Mouse (Mus musculus): ENCODE results near the gene Slfn8. TPM values are rescaled to one million over a fixed set of nuclear protein-coding genes. Genes with fewer than 3 reads are reported as not detected.

The Slfn8 gene
- polyA plus RNA-seq (2014; fragmentation: Illumina TruSeq; extraction: RNeasy Lipid Tissue Mini Kit (QIAGEN cat#74804); ENCODE audit: low read depth, low replicate concordance), result 2.9 TPM

GRCm38 (mm10) chr11:83020621-83021020, at the start of gene Slfn8:
Gene Slfn8, minus strand, starts transcription at chr11:83020810.

GRCm38 (mm10) chr11:83064946-83065345, 44.3 kb upstream of the Slfn8 start, which contains the start of gene Slfn2:
Gene Slfn2, plus strand, starts transcription at chr11:83065112.

GRCm38 (mm10) chr11:82991469-82992166, 29.0 kb downstream of the Slfn8 start, which contains the start of gene Slfn9:
Gene Slfn9, minus strand, starts transcription at chr11:82991830.

Other genes starting within 250 kb of the Slfn8 start
- 22.7 TPM for gene Lig3, start 239.7 kb downstream of the Slfn8 start, polyA plus RNA-seq (2014; fragmentation: Illumina TruSeq; extraction: RNeasy Lipid Tissue Mini Kit (QIAGEN cat#74804); ENCODE audit: low read depth, low replicate concordance)
- gene Rffl, start 149.6 kb downstream of the Slfn8 start, polyA plus RNA-seq (2014; fragmentation: Illumina TruSeq; extraction: RNeasy Lipid Tissue Mini Kit (QIAGEN cat#74804); ENCODE audit: low read depth, low replicate concordance), result 21.8 TPM
- gene Rad51d, start 130.2 kb downstream of the Slfn8 start, polyA plus RNA-seq (2014; fragmentation: Illumina TruSeq; extraction: RNeasy Lipid Tissue Mini Kit (QIAGEN cat#74804); ENCODE audit: low read depth, low replicate concordance), result 21.5 TPM
- gene Fndc8, start 128.7 kb downstream of the Slfn8 start, polyA plus RNA-seq (2014; fragmentation: Illumina TruSeq; extraction: RNeasy Lipid Tissue Mini Kit (QIAGEN cat#74804); ENCODE audit: low read depth, low replicate concordance), result 1.2 TPM
- gene Nle1, start 112.4 kb downstream of the Slfn8 start, polyA plus RNA-seq (2014; fragmentation: Illumina TruSeq; extraction: RNeasy Lipid Tissue Mini Kit (QIAGEN cat#74804); ENCODE audit: low read depth, low replicate concordance), result 9.0 TPM
- 9.3 TPM for gene Unc45b, start 110.3 kb downstream of the Slfn8 start, polyA plus RNA-seq (2014; fragmentation: Illumina TruSeq; extraction: RNeasy Lipid Tissue Mini Kit (QIAGEN cat#74804); ENCODE audit: low read depth, low replicate concordance)
- gene Slfn5, start 69.5 kb downstream of the Slfn8 start, polyA plus RNA-seq (2014; fragmentation: Illumina TruSeq; extraction: RNeasy Lipid Tissue Mini Kit (QIAGEN cat#74804); ENCODE audit: low read depth, low replicate concordance), result 33.9 TPM
- gene Slfn9, start 29.0 kb downstream of the Slfn8 start, polyA plus RNA-seq (2014; fragmentation: Illumina TruSeq; extraction: RNeasy Lipid Tissue Mini Kit (QIAGEN cat#74804); ENCODE audit: low read depth, low replicate concordance), result 1.1 TPM
- 9.4 TPM for gene Slfn2, start 44.3 kb upstream of the Slfn8 start, polyA plus RNA-seq (2014; fragmentation: Illumina TruSeq; extraction: RNeasy Lipid Tissue Mini Kit (QIAGEN cat#74804); ENCODE audit: low read depth, low replicate concordance)
- 0.74 TPM for gene Slfn1, start 96.0 kb upstream of the Slfn8 start, polyA plus RNA-seq (2014; fragmentation: Illumina TruSeq; extraction: RNeasy Lipid Tissue Mini Kit (QIAGEN cat#74804); ENCODE audit: low read depth, low replicate concordance)
- gene Slfn4, start 154.4 kb upstream of the Slfn8 start, polyA plus RNA-seq (2014; fragmentation: Illumina TruSeq; extraction: RNeasy Lipid Tissue Mini Kit (QIAGEN cat#74804); ENCODE audit: low read depth, low replicate concordance), result 0.12 TPM
- gene Slfn3, start 170.5 kb upstream of the Slfn8 start, polyA plus RNA-seq (2014; fragmentation: Illumina TruSeq; extraction: RNeasy Lipid Tissue Mini Kit (QIAGEN cat#74804); ENCODE audit: low read depth, low replicate concordance), result 0.82 TPM